Mouse (Mus musculus) forebrain, embryonic 14.5 days (tissue): ENCODE data around the gene Ksr2. TPM values are rescaled to one million over a fixed set of nuclear protein-coding genes. Genes with fewer than 3 reads are reported as not detected.

ENCODE experiments used
- ATAC-seq: fragments of 200-750 bp; cut with Nextera tagmentation; 2 replicates; pipeline ENCODE4 v1.8.0; 2017; ENCODE audit warnings: mild to moderate bottlenecking, moderate library complexity
- DNase-seq: peaks from one replicate; pipeline ENCODE4 v3.0.0-alpha.2; 2015; ENCODE audit warnings: low spot score
- H3K27ac ChIP-seq: fragments of 300-500 bp; sonication (generic); 2 replicates; pipeline ENCODE4 v1.5.1; 2014; ENCODE audit warnings: low read depth, mild to moderate bottlenecking, control low read depth, low read length, moderate library complexity
- H3K27me3 ChIP-seq: fragments of 300-500 bp; sonication (generic); replicated peaks from 2 replicates; pipeline ENCODE4 v1.6.1; 2014; ENCODE audit warnings: low read length, control low read depth, mixed read lengths; ENCODE audit not compliant: control insufficient read depth, insufficient read depth
- H3K36me3 ChIP-seq: fragments of 300-500 bp; sonication (generic); 2 replicates; pipeline ENCODE4 v1.6.1; 2014; ENCODE audit warnings: low read length, control low read depth; ENCODE audit not compliant: control insufficient read depth, insufficient read depth
- H3K4me1 ChIP-seq: fragments of 300-500 bp; sonication (generic); 2 replicates; pipeline ENCODE4 v1.6.1; 2014; ENCODE audit warnings: antibody characterized with exemption, low read length, control low read depth; ENCODE audit not compliant: control insufficient read depth, insufficient read depth
- H3K4me2 ChIP-seq: fragments of 300-500 bp; sonication (generic); 2 replicates; pipeline ENCODE4 v1.6.1; 2014; ENCODE audit warnings: mild to moderate bottlenecking, control low read depth, low read length
- H3K4me3 ChIP-seq: fragments of 300-500 bp; sonication (generic); 2 replicates; pipeline ENCODE4 v1.5.1; 2014; ENCODE audit warnings: low read depth, low read length, control low read depth
- H3K9ac ChIP-seq: fragments of 300-500 bp; sonication (generic); 2 replicates; pipeline ENCODE4 v1.6.1; 2014; ENCODE audit warnings: mild to moderate bottlenecking, low read length, control low read depth, moderate library complexity
- H3K9me3 ChIP-seq: fragments of 300-500 bp; sonication (generic); replicated peaks from 2 replicates; pipeline ENCODE4 v1.6.1; 2016; ENCODE audit warnings: low read length, control low read depth, mixed read lengths; ENCODE audit not compliant: control insufficient read depth
- WGBS: fragments of 180-500 bp; shearing (Covaris S2); extraction: QIAGEN DNeasy Blood & Tissue Kit; methylation state at CpG from one replicate; pipeline ENCODE4 v1.1.7; 2014; 5-methylcytosine and 5-hydroxymethylcytosine counted together
- polyA plus RNA-seq: library from polyadenylated mRNA; unstranded; fragments of >200 nt; fragmentation: Nextera tagmentation; extraction: Ambion mirVana; gene quantifications from 2 replicates; pipeline ENCODE4 v1.2.1, GENCODE M21; 2014

Gene Ksr2
- polyA plus RNA-seq, 1 experiment from 2014 or later = 1.4 TPM

DNA sequence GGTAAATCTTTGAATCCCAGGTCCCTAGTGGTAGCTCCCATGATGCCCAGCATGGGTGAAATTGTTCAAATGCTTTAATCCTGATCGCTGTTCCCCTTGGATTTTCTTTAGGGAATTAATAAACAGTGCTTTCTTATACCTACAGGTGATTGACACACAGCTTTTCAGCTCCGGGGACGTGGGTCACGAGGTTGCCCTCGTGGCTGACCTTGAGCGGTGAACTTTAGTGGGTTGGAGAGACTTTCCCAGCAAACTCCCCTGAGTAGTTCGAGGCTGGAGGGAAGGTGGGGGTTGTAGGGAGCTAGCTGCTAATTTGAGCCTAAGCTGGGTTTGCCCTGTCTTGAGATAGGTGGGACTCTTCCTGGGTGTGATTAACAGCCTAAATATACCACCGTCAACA is 41.7 kb downstream of the Ksr2 start:
- DNase-seq = no peak
- no peak overlapping the region for H3K4me2 ChIP-seq
- no peaks in the 10 kb centered on the region for H3K4me1 ChIP-seq
- no peak for ATAC-seq
- no peaks in the 10 kb centered on the region for H3K27me3 ChIP-seq
- WGBS = 76% methylated on average over 8 of the region's 8 CpGs
- no peak overlapping the region for H3K4me3 ChIP-seq
- no peak overlapping the region for H3K9ac ChIP-seq
- H3K27ac ChIP-seq = no peak overlapping the region
- H3K9me3 ChIP-seq = no peaks in the 10 kb centered on the region
- no peaks in the 10 kb centered on the region for H3K36me3 ChIP-seq

DNA sequence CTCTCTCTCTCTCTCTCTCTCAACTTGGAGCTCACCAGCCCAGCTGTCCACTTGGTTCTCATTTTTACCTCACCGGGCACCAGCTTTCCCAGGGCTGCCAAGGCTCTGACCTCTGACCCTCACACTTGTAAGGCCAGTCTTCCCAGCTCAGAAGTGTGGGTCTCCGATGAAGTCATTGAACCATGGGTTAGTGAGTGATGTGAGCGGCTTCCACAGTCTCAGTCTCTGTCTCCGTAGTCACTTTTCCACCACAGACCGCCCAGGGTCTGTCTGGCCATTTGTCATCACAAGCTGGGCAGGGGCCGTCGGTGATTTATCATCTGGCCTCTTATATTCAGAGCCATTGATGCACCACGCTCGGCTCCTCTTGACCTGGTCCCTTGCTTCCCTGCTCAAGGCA is 43.3 kb downstream of the Ksr2 start:
- no peaks in the 10 kb centered on the region for H3K36me3 ChIP-seq
- no peaks in the 10 kb centered on the region for H3K4me1 ChIP-seq
- 0 out of 2 replicates have a peak, but pooled peaks cover 2% of the 10 kb centered on the region for H3K9me3 ChIP-seq
- H3K4me2 ChIP-seq = no peak overlapping the region
- no peaks in the 10 kb centered on the region for H3K27me3 ChIP-seq
- H3K9ac ChIP-seq = no peak overlapping the region
- DNase-seq (no peak), ATAC-seq (no peak)
- WGBS = 85% methylated on average over 9 of the region's 9 CpGs
- H3K4me3 ChIP-seq = no peak overlapping the region
- no peak overlapping the region for H3K27ac ChIP-seq

- H3K4me2 ChIP-seq = no peak overlapping the region
- 0 out of 2 replicates have a peak, but pooled peaks cover 2% of the 10 kb centered on the region for H3K9me3 ChIP-seq
- ATAC-seq = no peak
- H3K9ac ChIP-seq = no peak overlapping the region
- no peaks in the 10 kb centered on the region for H3K36me3 ChIP-seq
- 87% methylated on average over 8 of the region's 8 CpGs for WGBS
- no peak overlapping the region for H3K27ac ChIP-seq
- no peak for DNase-seq
- no peak overlapping the region for H3K4me3 ChIP-seq
- no peaks in the 10 kb centered on the region for H3K4me1 ChIP-seq
- H3K27me3 ChIP-seq = no peaks in the 10 kb centered on the region
These were observed 43.8 kb downstream of the Ksr2 start for GRCm38 (mm10) chr5:117457583-117457982.

GRCm38 (mm10) chr5:117458899-117459298 is 45.1 kb downstream of the Ksr2 start:
- Histone ChIP-seq H3K27me3 (no peaks in the 10 kb centered on the region), H3K4me2 (no peak overlapping the region), H3K4me3 (no peak overlapping the region), H3K9me3 (0 out of 2 replicates have a peak, but pooled peaks cover 2% of the 10 kb centered on the region), H3K4me1 (no peaks in the 10 kb centered on the region), H3K36me3 (no peaks in the 10 kb centered on the region), H3K27ac (no peak overlapping the region), H3K9ac (no peak overlapping the region)
- DNase-seq = no peak
- no peak for ATAC-seq
- 90% methylated on average over 9 of the region's 9 CpGs for WGBS

GRCm38 (mm10) chr5:117460261-117460660 is 46.5 kb downstream of the Ksr2 start:
- 94% methylated on average over 14 of the region's 14 CpGs for WGBS
- H3K36me3 ChIP-seq = no peaks in the 10 kb centered on the region
- 0 out of 2 replicates have a peak, but pooled peaks cover 2% of the 10 kb centered on the region for H3K9me3 ChIP-seq
- ATAC-seq (no peak), DNase-seq (no peak)
- no peak overlapping the region for H3K9ac ChIP-seq
- no peak overlapping the region for H3K4me2 ChIP-seq
- no peak overlapping the region for H3K4me3 ChIP-seq
- no peaks in the 10 kb centered on the region for H3K4me1 ChIP-seq
- no peak overlapping the region for H3K27ac ChIP-seq
- H3K27me3 ChIP-seq = no peaks in the 10 kb centered on the region

- 85% methylated on average over 12 of the region's 12 CpGs for WGBS
- Histone ChIP-seq H3K9ac (no peak overlapping the region), H3K4me3 (no peak overlapping the region), H3K36me3 (no peaks in the 10 kb centered on the region), H3K27ac (no peak overlapping the region), H3K27me3 (no peaks in the 10 kb centered on the region), H3K4me2 (no peak overlapping the region), H3K9me3 (no peaks in the 10 kb centered on the region), H3K4me1 (no peaks in the 10 kb centered on the region)
- ATAC-seq (no peak), DNase-seq (no peak)
These were observed 53.3 kb downstream of the Ksr2 start for GRCm38 (mm10) chr5:117467052-117467451.

GRCm38 (mm10) chr5:117468961-117469360 is 55.2 kb downstream of the Ksr2 start:
- Histone ChIP-seq H3K27me3 (no peaks in the 10 kb centered on the region), H3K9ac (no peak overlapping the region), H3K36me3 (no peaks in the 10 kb centered on the region), H3K9me3 (no peaks in the 10 kb centered on the region), H3K4me1 (no peaks in the 10 kb centered on the region), H3K4me3 (no peak overlapping the region), H3K27ac (no peak overlapping the region), H3K4me2 (no peak overlapping the region)
- 91% methylated on average over 4 of the region's 4 CpGs for WGBS
- no peak for DNase-seq
- no peak for ATAC-seq

DNA sequence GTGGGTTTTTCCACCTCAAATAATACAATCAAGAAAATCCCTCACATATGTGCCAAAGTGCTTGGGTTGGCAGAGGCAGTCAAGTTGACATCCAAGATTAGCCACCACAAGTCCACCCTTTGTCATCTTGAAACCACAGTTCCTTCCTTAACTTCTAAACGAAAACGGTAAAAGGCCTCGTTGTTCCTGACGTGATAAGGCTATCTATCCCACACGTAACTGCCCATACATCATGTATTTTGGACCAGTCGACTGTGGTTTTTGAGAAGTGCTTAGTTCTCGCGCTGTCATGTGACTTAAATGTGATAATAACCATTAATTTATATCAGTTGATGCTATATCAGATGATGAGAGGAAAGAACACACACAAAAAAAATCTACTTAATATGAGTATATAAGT is 55.8 kb downstream of the Ksr2 start:
- no peaks in the 10 kb centered on the region for H3K4me1 ChIP-seq
- ATAC-seq = no peak
- WGBS = 95% methylated on average over 8 of the region's 8 CpGs

DNA sequence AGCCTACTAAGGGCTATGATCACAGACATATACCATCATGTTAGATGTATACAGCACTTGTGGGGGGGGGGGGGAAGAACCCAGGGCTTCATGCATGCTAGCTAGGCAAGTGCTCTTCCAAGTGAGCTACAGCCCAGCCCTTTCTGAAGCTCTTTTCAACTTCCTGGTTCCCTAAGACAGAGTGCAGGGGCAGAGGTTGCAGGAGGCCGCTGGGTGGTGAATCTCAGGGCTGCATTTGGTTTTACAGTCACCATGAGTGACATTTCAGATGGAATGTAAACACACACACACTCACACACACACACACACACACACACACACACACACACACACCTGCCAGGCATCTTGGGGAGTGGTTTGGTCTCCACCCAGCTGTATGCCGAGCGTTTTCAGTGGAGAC is 67.4 kb downstream of the Ksr2 start:
- Histone ChIP-seq H3K9me3 (no peaks in the 10 kb centered on the region), H3K9ac (no peak overlapping the region), H3K4me3 (no peak overlapping the region), H3K4me2 (no peak overlapping the region), H3K27me3 (no peaks in the 10 kb centered on the region), H3K4me1 (no peaks in the 10 kb centered on the region), H3K36me3 (no peaks in the 10 kb centered on the region), H3K27ac (no peak overlapping the region)
- DNase-seq = no peak
- ATAC-seq = no peak
- 85% methylated on average over 3 of the region's 3 CpGs for WGBS

More for the DNA sequence above, 55.8 kb downstream of the Ksr2 start:
- no peak for DNase-seq
- no peaks in the 10 kb centered on the region for H3K36me3 ChIP-seq
- H3K4me2 ChIP-seq = no peak overlapping the region
- no peaks in the 10 kb centered on the region for H3K9me3 ChIP-seq
- H3K9ac ChIP-seq = no peak overlapping the region
- no peaks in the 10 kb centered on the region for H3K27me3 ChIP-seq
- no peak overlapping the region for H3K27ac ChIP-seq
- H3K4me3 ChIP-seq = no peak overlapping the region
